Mouse (Mus musculus) intestine, embryonic 15.5 days (tissue): ENCODE results near the gene Dpp6. TPM values are rescaled to one million over a fixed set of nuclear protein-coding genes. Genes with fewer than 3 reads are reported as not detected.

Experiments
- ATAC-seq: fragments of 200-750 bp; cut with Nextera tagmentation; 2 replicates; pipeline ENCODE4 v1.8.0; 2017; ENCODE audit warnings: moderate TSS enrichment, moderate library complexity
- H3K27ac ChIP-seq: fragments of 300-500 bp; sonication (generic); 2 replicates; pipeline ENCODE4 v1.5.1; 2015; ENCODE audit warnings: mild to moderate bottlenecking, inconsistent platforms
- H3K27me3 ChIP-seq: fragments of 300-500 bp; sonication (generic); replicated peaks from 2 replicates; pipeline ENCODE4 v1.6.1; 2015; ENCODE audit warnings: inconsistent platforms
- H3K36me3 ChIP-seq: fragments of 300-500 bp; sonication (generic); 2 replicates; pipeline ENCODE4 v1.6.1; 2015; ENCODE audit warnings: inconsistent platforms
- H3K4me1 ChIP-seq: fragments of 300-500 bp; sonication (generic); replicated peaks from 2 replicates; pipeline ENCODE4 v1.6.1; 2015; ENCODE audit warnings: inconsistent platforms
- H3K4me2 ChIP-seq: fragments of 300-500 bp; sonication (generic); replicated peaks from 2 replicates; pipeline ENCODE4 v1.6.1; 2015; ENCODE audit warnings: mild to moderate bottlenecking, inconsistent platforms
- H3K4me3 ChIP-seq: fragments of 300-500 bp; sonication (generic); replicated peaks from 2 replicates; pipeline ENCODE4 v1.5.1; 2015; ENCODE audit warnings: inconsistent platforms
- H3K9ac ChIP-seq: fragments of 300-500 bp; sonication (generic); 2 replicates; pipeline ENCODE4 v1.6.1; 2015; ENCODE audit warnings: inconsistent platforms
- H3K9me3 ChIP-seq: fragments of 300-500 bp; sonication (generic); 2 replicates; pipeline ENCODE4 v1.6.1; 2016; ENCODE audit warnings: inconsistent platforms
- WGBS: fragments of 180-500 bp; shearing (Covaris S2); methylation state at CpG from one replicate; pipeline ENCODE4 v1.1.7; 2015; 5-methylcytosine and 5-hydroxymethylcytosine counted together
- polyA plus RNA-seq: library from polyadenylated mRNA; unstranded; fragments of >200 nt; fragmentation: Nextera tagmentation; extraction: Ambion mirVana; gene quantifications from 2 replicates; pipeline ENCODE4 v1.2.1, GENCODE M21; 2015

Gene Dpp6
- polyA plus RNA-seq, 1 experiment from 2014 or later, result 1.3 TPM

GRCm38 (mm10) chr5:26979755-26980154 lies 162.8 kb downstream of the Dpp6 start:
- 73% methylated on average over 3 of the region's 3 CpGs for WGBS

GRCm38 (mm10) chr5:26985114-26985513 lies 168.1 kb downstream of the Dpp6 start:
- H3K4me2 ChIP-seq, result no peak overlapping the region
- H3K9me3 ChIP-seq, result no peaks in the 10 kb centered on the region
- no peaks in the 10 kb centered on the region for H3K27me3 ChIP-seq
- 25% methylated on average over 1 of the region's 1 CpGs for WGBS
- H3K4me3 ChIP-seq, result no peak overlapping the region
- ATAC-seq, result no peak
- H3K9ac ChIP-seq, result no peak overlapping the region
- H3K4me1 ChIP-seq, result no peaks in the 10 kb centered on the region
- no peak overlapping the region for H3K27ac ChIP-seq
- H3K36me3 ChIP-seq, result no peaks in the 10 kb centered on the region

More at GRCm38 (mm10) chr5:26979755-26980154, 162.8 kb downstream of the Dpp6 start:
- no peaks in the 10 kb centered on the region for H3K4me1 ChIP-seq
- H3K4me3 ChIP-seq, result no peak overlapping the region
- no peak for ATAC-seq
- H3K27me3 ChIP-seq, result no peaks in the 10 kb centered on the region
- no peak overlapping the region for H3K4me2 ChIP-seq
- H3K9me3 ChIP-seq, result no peaks in the 10 kb centered on the region
- no peak overlapping the region for H3K27ac ChIP-seq
- H3K9ac ChIP-seq, result no peak overlapping the region
- H3K36me3 ChIP-seq, result no peaks in the 10 kb centered on the region

GRCm38 (mm10) chr5:26991587-26991986 lies 174.6 kb downstream of the Dpp6 start:
- Histone ChIP-seq H3K27ac (no peak overlapping the region), H3K9me3 (no peaks in the 10 kb centered on the region), H3K36me3 (no peaks in the 10 kb centered on the region), H3K27me3 (no peaks in the 10 kb centered on the region), H3K9ac (no peak overlapping the region), H3K4me3 (no peak overlapping the region), H3K4me1 (no peaks in the 10 kb centered on the region), H3K4me2 (no peak overlapping the region)
- ATAC-seq, result no peak
- WGBS, result 11% methylated on average over 2 of the region's 2 CpGs

GRCm38 (mm10) chr5:27003537-27003936 lies 186.5 kb downstream of the Dpp6 start:
- no peak overlapping the region for H3K9ac ChIP-seq
- H3K27ac ChIP-seq, result no peak overlapping the region
- 95% methylated on average over 7 of the region's 7 CpGs for WGBS
- H3K27me3 ChIP-seq, result no peaks in the 10 kb centered on the region
- H3K36me3 ChIP-seq, result no peaks in the 10 kb centered on the region
- H3K4me2 ChIP-seq, result no peak overlapping the region
- H3K9me3 ChIP-seq, result no peaks in the 10 kb centered on the region
- H3K4me3 ChIP-seq, result no peak overlapping the region
- no peaks in the 10 kb centered on the region for H3K4me1 ChIP-seq
- ATAC-seq, result no peak

GRCm38 (mm10) chr5:27009157-27009556 lies 192.2 kb downstream of the Dpp6 start:
- Histone ChIP-seq H3K4me2 (no peak overlapping the region), H3K36me3 (no peaks in the 10 kb centered on the region), H3K9me3 (no peaks in the 10 kb centered on the region), H3K4me3 (no peak overlapping the region), H3K9ac (no peak overlapping the region), H3K27me3 (no peaks in the 10 kb centered on the region), H3K27ac (no peak overlapping the region), H3K4me1 (no peaks in the 10 kb centered on the region)
- ATAC-seq, result no peak

- Histone ChIP-seq H3K4me1 (no peaks in the 10 kb centered on the region), H3K9me3 (no peaks in the 10 kb centered on the region), H3K4me2 (no peak overlapping the region), H3K27ac (no peak overlapping the region), H3K27me3 (no peaks in the 10 kb centered on the region), H3K9ac (no peak overlapping the region), H3K36me3 (no peaks in the 10 kb centered on the region), H3K4me3 (no peak overlapping the region)
- no peak for ATAC-seq
- 86% methylated on average over 5 of the region's 5 CpGs for WGBS
Measured at GRCm38 (mm10) chr5:27010582-27010981, 193.6 kb downstream of the Dpp6 start.

- Histone ChIP-seq H3K36me3 (no peaks in the 10 kb centered on the region), H3K9ac (no peak overlapping the region), H3K4me2 (no peak overlapping the region), H3K27ac (no peak overlapping the region), H3K9me3 (no peaks in the 10 kb centered on the region), H3K4me3 (no peak overlapping the region), H3K27me3 (no peaks in the 10 kb centered on the region), H3K4me1 (no peaks in the 10 kb centered on the region)
- 48% methylated on average over 3 of the region's 3 CpGs for WGBS
- ATAC-seq, result no peak
Measured at GRCm38 (mm10) chr5:27018314-27018956, 201.4 kb downstream of the Dpp6 start.

- no peak overlapping the region for H3K4me3 ChIP-seq
- ATAC-seq, result no peak
- H3K4me2 ChIP-seq, result no peak overlapping the region
- H3K4me1 ChIP-seq, result no peaks in the 10 kb centered on the region
- no peaks in the 10 kb centered on the region for H3K9me3 ChIP-seq
- 85% methylated on average over 1 of the region's 1 CpGs for WGBS
- no peak overlapping the region for H3K27ac ChIP-seq
- H3K9ac ChIP-seq, result no peak overlapping the region
- no peaks in the 10 kb centered on the region for H3K27me3 ChIP-seq
- H3K36me3 ChIP-seq, result no peaks in the 10 kb centered on the region
Measured at GRCm38 (mm10) chr5:27028611-27029010, 211.6 kb downstream of the Dpp6 start.

GRCm38 (mm10) chr5:27029784-27030183 lies 212.8 kb downstream of the Dpp6 start:
- Histone ChIP-seq H3K4me3 (no peak overlapping the region), H3K36me3 (no peaks in the 10 kb centered on the region), H3K9ac (no peak overlapping the region), H3K27ac (no peak overlapping the region), H3K9me3 (no peaks in the 10 kb centered on the region), H3K4me1 (no peaks in the 10 kb centered on the region), H3K27me3 (no peaks in the 10 kb centered on the region), H3K4me2 (no peak overlapping the region)
- whole genome bisulfite sequencing, result 15% methylated on average over 5 of the region's 5 CpGs
- ATAC-seq, result no peak

GRCm38 (mm10) chr5:27034858-27035257 lies 217.9 kb downstream of the Dpp6 start:
- 66% methylated on average over 4 of the region's 4 CpGs for WGBS
- H3K9ac ChIP-seq, result no peak overlapping the region
- H3K27me3 ChIP-seq, result no peaks in the 10 kb centered on the region
- H3K4me2 ChIP-seq, result no peak overlapping the region
- no peak overlapping the region for H3K27ac ChIP-seq
- H3K4me1 ChIP-seq, result no peaks in the 10 kb centered on the region
- H3K36me3 ChIP-seq, result no peaks in the 10 kb centered on the region
- H3K9me3 ChIP-seq, result no peaks in the 10 kb centered on the region
- ATAC-seq, result no peak
- no peak overlapping the region for H3K4me3 ChIP-seq

- 42% methylated on average over 1 of the region's 1 CpGs for WGBS
- H3K4me1 ChIP-seq, result no peaks in the 10 kb centered on the region
- H3K27ac ChIP-seq, result no peak overlapping the region
- no peak overlapping the region for H3K9ac ChIP-seq
- no peak for ATAC-seq
- no peaks in the 10 kb centered on the region for H3K27me3 ChIP-seq
- H3K9me3 ChIP-seq, result no peaks in the 10 kb centered on the region
- H3K4me3 ChIP-seq, result no peak overlapping the region
- no peaks in the 10 kb centered on the region for H3K36me3 ChIP-seq
- no peak overlapping the region for H3K4me2 ChIP-seq
Measured at GRCm38 (mm10) chr5:27035291-27035690, 218.3 kb downstream of the Dpp6 start.

GRCm38 (mm10) chr5:27035891-27036290 lies 218.9 kb downstream of the Dpp6 start:
- no peaks in the 10 kb centered on the region for H3K27me3 ChIP-seq
- no peak overlapping the region for H3K27ac ChIP-seq
- H3K9me3 ChIP-seq, result no peaks in the 10 kb centered on the region
- ATAC-seq, result no peak
- no peak overlapping the region for H3K9ac ChIP-seq
- no peaks in the 10 kb centered on the region for H3K36me3 ChIP-seq
- H3K4me3 ChIP-seq, result no peak overlapping the region
- no peaks in the 10 kb centered on the region for H3K4me1 ChIP-seq
- no peak overlapping the region for H3K4me2 ChIP-seq
- 19% methylated on average over 2 of the region's 2 CpGs for WGBS

- no peaks in the 10 kb centered on the region for H3K27me3 ChIP-seq
- no peak for ATAC-seq
- no peaks in the 10 kb centered on the region for H3K4me1 ChIP-seq
- H3K9me3 ChIP-seq, result no peaks in the 10 kb centered on the region
- no peak overlapping the region for H3K4me3 ChIP-seq
- WGBS, result 54% methylated on average over 5 of the region's 5 CpGs
- H3K36me3 ChIP-seq, result no peaks in the 10 kb centered on the region
- H3K4me2 ChIP-seq, result no peak overlapping the region
- H3K27ac ChIP-seq, result no peak overlapping the region
- no peak overlapping the region for H3K9ac ChIP-seq
Measured at GRCm38 (mm10) chr5:27037796-27038195, 220.8 kb downstream of the Dpp6 start.
